Mouse (Mus musculus) ES-Bruce4 (cell line): ENCODE data around the gene Hoxc10. TPM values are rescaled to one million over a fixed set of nuclear protein-coding genes. Genes with fewer than 3 reads are reported as not detected.

Experiments
- H3K27ac ChIP-seq: 2 replicates; pipeline ENCODE4 v1.5.1; 2012; ENCODE audit warnings: low read length, inconsistent platforms; ENCODE audit not compliant: insufficient read depth
- H3K27me3 ChIP-seq: 2 replicates; pipeline ENCODE4 v1.6.1; 2012; ENCODE audit warnings: mild to moderate bottlenecking, low read length, inconsistent platforms; ENCODE audit not compliant: control insufficient read depth, poor library complexity, insufficient read depth, severe bottlenecking
- H3K36me3 ChIP-seq: 2 replicates; pipeline ENCODE4 v1.6.1; 2012; ENCODE audit warnings: inconsistent platforms, mild to moderate bottlenecking, low read length, moderate library complexity; ENCODE audit not compliant: control insufficient read depth, poor library complexity, insufficient read depth, severe bottlenecking
- H3K4me1 ChIP-seq: one replicate; pipeline ENCODE4 v1.8.1; 2011; ENCODE audit warnings: low read length; ENCODE audit not compliant: control insufficient read depth, insufficient read depth
- H3K4me3 ChIP-seq: 2 replicates; pipeline ENCODE4 v1.5.1; 2011; ENCODE audit warnings: low read depth, mild to moderate bottlenecking, low read length
- H3K9ac ChIP-seq: 2 replicates; pipeline ENCODE4 v1.6.1; 2012; ENCODE audit warnings: low read depth, mild to moderate bottlenecking, inconsistent platforms; ENCODE audit not compliant: poor library complexity, severe bottlenecking
- H3K9me3 ChIP-seq: replicated peaks from 2 replicates; pipeline ENCODE4 v1.6.1; 2012; ENCODE audit warnings: mild to moderate bottlenecking, low read length, inconsistent platforms; ENCODE audit not compliant: control insufficient read depth, poor library complexity, insufficient read depth, severe bottlenecking
- CTCF ChIP-seq: IDR thresholded peaks from one replicate; pipeline ENCODE4 v1.8.1; 2011; ENCODE audit warnings: low read depth, low read length
- EP300 ChIP-seq: IDR thresholded peaks from 2 replicates; pipeline ENCODE4 v1.6.1; 2011; ENCODE audit warnings: low read depth, low read length; ENCODE audit not compliant: insufficient read depth
- POLR2A ChIP-seq: IDR thresholded peaks from one replicate; pipeline ENCODE4 v1.8.1; 2011; ENCODE audit warnings: low read length; ENCODE audit not compliant: insufficient read depth
- polyA plus RNA-seq: library from polyadenylated mRNA; stranded (reverse); fragments of >200 nt; gene quantifications from 2 replicates; pipeline ENCODE4 v1.2.4, GENCODE M21; 2011; ENCODE audit warnings: low read depth; ENCODE audit not compliant: missing spikeins, insufficient read depth, insufficient read length

Hoxc10 gene
- polyA plus RNA-seq, 1 experiment: not detected

- Histone ChIP-seq H3K36me3 (no peaks in the 10 kb centered on the region), H3K9me3 (no peaks in the 10 kb centered on the region), H3K4me3 (no peak overlapping the region), H3K27ac (no peak overlapping the region), H3K9ac (no peak overlapping the region), H3K4me1 (no peaks in the 10 kb centered on the region), H3K27me3 (peaks cover 29% of the 10 kb centered on the region)
- TF ChIP-seq POLR2A (no peak), EP300 (no peak), CTCF (no peak)
Measured at GRCm38 (mm10) chr15:103020899-103021418, 54.4 kb downstream of the Hoxc10 start.

Other genes with a start within 250 kb of the Hoxc10 start
- gene Calcoco1, start 244.6 kb upstream of the Hoxc10 start, polyA plus RNA-seq: 47.9 and 51.9 TPM in 2 replicates
- gene Hoxc13, start 45.7 kb upstream of the Hoxc10 start, polyA plus RNA-seq: 3.7 and 3.8 TPM in 2 replicates
- gene Hoxc12, start 30.0 kb upstream of the Hoxc10 start, polyA plus RNA-seq: not detected in 2 replicates
- not detected in 2 replicates for gene Hoxc11, start 12.4 kb upstream of the Hoxc10 start, polyA plus RNA-seq
- not detected in 2 replicates for gene Hoxc5, start 647 bp downstream of the Hoxc10 start, polyA plus RNA-seq
- not detected in 2 replicates for gene Hoxc9, start 9.6 kb downstream of the Hoxc10 start, polyA plus RNA-seq
- gene Hoxc8, start 23.8 kb downstream of the Hoxc10 start, polyA plus RNA-seq: 0.40 and 0.45 TPM in 2 replicates
- gene Hoxc6, start 31.5 kb downstream of the Hoxc10 start, polyA plus RNA-seq: 1.3 TPM in 1 of 2 replicates, not detected in the other
- gene Hoxc4, start 52.1 kb downstream of the Hoxc10 start, polyA plus RNA-seq: 0.56 and 0.99 TPM in 2 replicates
- 13.5 and 15.3 TPM in 2 replicates for gene Smug1, start 200.3 kb downstream of the Hoxc10 start, polyA plus RNA-seq